Mouse (Mus musculus) CD8-positive naive resting alpha-beta T cell, adult 2 months (primary cell): ENCODE measurements around the gene Pds5b.
A peak's percentile ranks its signal among the peaks of the same experiment; 100 is the strongest.
"Not testable (repeated sequence)": the region's sequence is repeated elsewhere in the genome, so short reads cannot be mapped to it uniquely, and the experiment has no call there.

ENCODE experiments used
- DNase-seq, 2 experiments: peaks; one replicate each; pipeline ENCODE4 v3.0.0; 2022; ENCODE audit warnings: low read depth in 2 of 2, low spot score in 2 of 2

The Pds5b gene

DNA sequence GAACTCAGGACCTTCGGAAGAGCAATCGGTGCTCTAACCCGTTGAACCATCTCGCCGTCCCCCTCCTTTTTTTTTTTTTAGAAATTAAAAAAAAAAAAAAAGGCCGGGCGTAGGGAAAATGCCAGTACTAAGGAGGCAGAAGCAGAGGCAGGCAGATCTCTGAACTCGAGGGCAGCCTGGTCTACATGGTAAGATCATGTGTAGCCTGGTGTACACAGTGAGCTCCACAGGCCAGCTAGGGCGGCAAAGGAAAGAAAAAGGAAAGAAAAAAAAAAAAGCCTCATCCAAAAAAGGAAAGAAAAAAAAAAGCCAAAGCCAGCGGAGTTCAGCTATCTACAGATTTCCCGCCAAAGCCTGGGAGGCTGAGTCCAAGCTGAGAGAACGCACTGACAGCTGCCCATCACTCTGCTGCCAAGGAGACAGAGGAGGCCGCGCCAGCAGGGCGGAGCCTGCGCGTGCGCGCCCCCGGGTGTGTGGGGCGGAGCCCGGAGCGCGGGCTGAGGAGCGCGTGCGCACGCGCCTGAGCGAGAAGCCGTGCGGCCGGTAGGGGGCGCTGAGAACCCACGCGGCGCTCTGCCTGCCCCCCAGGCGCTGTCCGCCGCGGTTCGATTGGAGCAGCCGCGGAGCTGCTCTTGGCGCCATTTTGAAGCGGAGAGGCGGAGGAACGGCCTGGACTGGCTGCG lies at the start of gene Pds5b:
TSS of gene Pds5b (plus strand) at position 587 of the 683 bp plus-strand sequence.
- peak; percentile 89 to 92 for DNase-seq

DNA sequence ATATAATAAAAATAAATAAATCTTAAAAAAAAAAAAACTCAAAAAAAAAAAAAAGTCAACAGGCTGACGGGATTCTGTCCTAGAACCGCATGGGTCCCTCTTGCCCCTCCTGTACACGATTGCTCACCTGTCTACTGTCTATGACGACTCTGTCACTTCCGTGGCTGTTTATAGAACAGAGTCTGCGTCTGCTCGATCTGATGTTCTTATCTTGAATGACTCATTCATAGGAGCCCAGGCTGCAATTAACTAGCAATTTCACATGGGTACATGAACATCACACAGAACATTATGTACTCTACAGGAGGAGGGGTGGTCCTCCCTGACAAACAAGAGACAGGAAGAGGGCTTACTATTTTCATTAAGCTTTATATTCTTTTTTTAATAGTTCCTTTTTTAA lies 48.0 kb upstream of the Pds5b start:
- no peak for DNase-seq

DNA sequence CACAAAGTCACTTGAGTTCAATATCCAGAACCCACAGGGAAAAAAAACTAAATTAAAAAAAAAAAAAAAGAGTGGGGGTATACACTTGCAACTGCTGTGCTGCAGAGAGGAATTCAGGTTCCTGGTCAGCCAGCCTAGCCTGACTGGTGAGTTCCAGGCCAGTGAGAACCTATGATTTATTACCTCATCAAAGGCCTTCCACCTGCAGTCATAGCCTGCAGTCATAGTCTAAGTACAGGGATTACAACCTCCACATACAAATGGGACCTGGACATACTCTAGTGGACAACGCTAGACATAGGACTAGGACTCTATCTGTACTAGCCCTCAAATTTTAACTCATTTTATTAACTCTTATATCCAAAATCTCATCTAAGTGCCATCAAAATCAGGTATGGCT lies 44.3 kb upstream of the Pds5b start:
- DNase-seq = no peak

DNA sequence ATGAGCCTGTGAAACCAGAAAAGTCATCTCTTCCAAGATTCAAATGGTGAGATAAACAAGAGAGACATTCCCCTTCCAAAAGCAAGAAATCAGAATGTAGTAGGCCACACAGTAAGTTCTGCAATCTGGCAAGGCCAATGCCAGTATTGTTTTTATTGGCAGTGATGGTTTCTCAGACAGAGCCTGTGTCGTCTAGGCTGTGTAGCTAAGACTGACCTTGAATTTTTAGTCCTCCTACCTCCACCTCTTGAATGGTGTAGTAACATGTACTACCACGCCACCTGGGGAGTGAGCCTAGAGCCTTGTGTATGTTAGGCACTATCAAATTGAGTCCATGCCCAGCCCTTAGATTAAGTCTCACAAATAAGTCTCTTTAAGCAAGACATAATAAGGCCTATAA lies 43.8 kb upstream of the Pds5b start:
- no peak for DNase-seq

DNA sequence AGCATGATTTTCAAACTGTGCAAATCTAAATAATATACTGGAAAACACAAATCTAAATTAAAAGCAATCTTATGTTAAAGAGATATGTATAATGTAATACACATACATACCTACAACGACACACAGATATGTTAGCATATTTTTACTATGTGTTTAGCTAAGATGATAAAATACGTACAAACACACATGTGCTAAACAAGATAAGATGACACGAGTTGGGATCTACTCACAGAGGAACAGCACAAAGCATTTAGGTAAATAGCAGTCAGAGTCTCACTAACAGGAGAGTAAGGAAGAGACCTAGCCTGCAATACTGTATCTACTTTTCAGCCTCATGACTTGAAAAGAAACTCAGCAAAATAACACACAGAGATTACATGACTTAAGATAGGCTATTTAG lies 32.1 kb upstream of the Pds5b start:
- DNase-seq = no peak

DNA sequence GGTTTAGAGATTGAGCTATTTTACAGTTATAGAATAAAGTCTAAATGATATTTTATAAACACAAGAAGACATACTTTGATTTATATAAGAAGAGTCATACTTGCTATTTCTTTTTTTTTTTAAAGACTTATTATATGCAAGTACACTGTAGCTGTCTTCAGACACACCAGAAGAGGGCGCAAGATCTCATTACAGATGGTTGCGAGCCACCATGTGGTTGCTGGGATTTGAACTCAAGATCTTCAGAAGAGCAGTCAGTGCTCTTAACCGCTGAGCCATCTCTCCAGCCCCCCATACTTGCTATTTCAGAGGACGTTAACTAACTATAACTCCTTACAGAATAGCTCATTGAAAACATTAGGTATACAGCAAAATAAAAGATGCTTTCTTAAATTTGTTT lies 30.1 kb upstream of the Pds5b start:
- DNase-seq = not testable (repeated sequence)

DNA sequence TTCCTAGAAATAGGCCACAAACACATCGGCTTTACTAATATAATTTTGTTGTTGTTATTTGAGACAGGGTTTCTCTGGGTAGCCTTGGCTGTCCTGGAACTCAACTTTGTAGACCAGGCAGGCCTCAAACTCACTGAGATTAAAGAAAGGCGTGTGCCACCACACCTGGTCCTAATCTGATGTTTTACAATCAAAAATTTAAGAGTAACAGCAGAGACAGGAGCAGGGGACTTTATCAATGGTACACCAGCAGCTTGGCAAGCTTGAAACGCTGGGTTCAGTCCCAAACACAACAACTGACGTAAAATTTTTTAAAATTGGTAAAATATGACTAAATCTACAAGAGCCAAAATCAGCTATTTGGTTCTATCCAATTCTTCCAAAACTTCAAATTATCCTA lies 28.6 kb upstream of the Pds5b start:
- DNase-seq = no peak

DNA sequence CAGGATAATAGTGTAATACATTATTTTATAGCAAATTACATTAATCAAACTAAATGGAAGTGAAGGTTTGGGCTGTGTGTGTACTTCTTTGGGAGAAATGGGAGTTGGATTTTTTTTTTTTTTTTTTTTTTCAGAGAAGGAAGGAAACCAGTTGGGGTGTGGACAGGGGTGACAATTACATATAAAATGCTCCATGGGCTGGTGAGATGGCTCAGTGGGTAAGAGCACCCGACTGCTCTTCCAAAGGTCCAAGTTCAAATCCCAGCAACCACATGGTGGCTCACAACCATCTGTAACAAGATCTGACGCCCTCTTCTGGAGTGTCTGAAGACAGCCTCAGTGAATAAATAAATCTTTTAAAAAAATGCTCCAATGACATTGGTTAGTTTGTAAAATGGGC lies 21.0 kb upstream of the Pds5b start:
- no peak for DNase-seq

DNA sequence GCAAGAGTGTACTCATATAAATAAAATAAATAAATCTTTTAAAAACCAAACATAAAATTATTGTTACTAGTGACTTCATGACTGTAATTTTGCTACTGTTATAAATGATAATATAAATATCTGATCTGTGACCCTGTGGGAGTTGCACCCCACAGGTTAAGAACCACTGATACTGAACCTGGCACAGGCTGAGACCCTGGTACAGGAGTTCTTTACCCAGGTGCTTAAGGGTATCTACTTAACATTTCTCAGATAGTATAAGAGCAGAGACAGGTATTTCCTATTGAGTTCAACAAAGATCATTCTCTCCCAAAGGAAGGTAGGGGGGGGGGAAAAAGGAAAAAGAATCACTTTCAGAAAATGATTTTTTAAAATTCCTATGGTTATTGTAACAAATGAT lies 19.0 kb upstream of the Pds5b start:
- DNase-seq = no peak

DNA sequence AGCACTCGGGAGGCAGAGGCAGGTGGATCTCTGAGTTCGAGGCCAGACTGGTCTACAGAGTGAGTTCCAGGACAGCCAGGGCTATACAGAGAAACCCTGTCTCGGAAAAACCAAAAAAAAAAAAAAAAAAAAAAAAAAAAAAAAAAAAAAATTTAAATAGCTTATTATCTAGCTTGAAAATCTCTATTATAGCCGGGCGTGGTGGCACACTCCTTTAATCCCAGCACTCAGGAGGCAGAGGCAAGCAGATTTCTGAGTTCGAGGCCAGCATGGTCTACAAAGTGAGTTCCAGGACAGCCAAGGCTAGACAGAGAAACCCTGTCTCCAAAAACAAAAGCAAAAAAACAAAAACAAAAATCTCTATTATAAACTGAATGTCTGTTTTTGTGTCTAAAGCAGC lies 14.1 kb upstream of the Pds5b start:
- DNase-seq = not testable (repeated sequence)

DNA sequence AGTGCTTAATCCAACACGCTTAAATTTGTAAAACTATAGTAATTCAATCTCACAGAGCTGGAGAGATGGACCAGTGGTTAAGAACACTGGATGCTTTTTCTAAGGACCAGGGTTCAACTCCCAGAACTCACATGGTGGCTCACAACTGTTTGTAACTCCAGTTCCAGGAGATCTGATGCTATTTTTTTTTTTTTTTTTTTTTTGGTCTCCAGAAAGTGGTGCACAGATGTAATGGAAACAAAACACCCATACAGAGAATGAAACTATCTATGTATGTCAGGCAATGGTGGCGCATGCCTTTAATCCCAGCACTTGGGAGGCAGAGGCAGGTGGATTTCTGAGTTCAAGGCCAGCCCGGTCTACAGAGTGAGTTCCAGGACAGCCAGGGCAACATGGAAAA lies 13.2 kb upstream of the Pds5b start:
- DNase-seq = not testable (repeated sequence)

DNA sequence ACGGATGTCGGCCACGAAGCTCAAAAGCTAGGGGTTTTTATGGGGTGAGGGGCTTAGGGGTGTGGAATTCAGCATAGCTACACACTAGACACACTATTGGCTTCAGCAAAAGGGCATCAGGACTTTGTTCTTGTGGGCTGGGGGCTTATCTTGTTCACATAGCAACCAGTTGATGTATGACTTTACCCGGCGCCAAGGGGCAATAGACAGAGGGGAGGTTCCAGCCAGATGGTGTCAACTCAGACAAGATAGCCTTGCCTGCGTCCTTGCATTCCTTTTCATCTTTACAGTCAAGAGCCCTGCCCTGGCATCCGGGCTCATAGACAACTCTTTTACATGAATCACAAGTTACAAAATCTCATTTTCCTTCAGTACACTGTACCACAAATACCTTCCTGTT lies 9.6 kb upstream of the Pds5b start:
- DNase-seq = not testable (repeated sequence)

DNA sequence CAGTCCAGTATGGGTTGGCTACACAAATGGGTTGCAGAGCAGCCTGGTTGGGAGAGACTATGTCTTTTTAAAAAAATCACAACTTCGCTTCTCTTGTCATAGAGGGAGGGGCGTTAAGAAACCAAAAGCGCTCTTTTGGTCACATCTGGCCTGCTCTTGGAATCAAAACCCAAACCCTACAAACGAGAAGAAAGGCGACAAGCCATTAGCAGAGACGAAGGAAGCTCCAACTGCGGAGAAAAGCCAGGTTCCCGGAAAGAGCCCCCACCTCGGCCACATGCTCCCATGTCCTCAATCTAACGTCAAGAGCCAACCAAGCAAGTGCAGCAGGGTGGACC lies 8.8 kb upstream of the Pds5b start:
- no peak for DNase-seq

DNA sequence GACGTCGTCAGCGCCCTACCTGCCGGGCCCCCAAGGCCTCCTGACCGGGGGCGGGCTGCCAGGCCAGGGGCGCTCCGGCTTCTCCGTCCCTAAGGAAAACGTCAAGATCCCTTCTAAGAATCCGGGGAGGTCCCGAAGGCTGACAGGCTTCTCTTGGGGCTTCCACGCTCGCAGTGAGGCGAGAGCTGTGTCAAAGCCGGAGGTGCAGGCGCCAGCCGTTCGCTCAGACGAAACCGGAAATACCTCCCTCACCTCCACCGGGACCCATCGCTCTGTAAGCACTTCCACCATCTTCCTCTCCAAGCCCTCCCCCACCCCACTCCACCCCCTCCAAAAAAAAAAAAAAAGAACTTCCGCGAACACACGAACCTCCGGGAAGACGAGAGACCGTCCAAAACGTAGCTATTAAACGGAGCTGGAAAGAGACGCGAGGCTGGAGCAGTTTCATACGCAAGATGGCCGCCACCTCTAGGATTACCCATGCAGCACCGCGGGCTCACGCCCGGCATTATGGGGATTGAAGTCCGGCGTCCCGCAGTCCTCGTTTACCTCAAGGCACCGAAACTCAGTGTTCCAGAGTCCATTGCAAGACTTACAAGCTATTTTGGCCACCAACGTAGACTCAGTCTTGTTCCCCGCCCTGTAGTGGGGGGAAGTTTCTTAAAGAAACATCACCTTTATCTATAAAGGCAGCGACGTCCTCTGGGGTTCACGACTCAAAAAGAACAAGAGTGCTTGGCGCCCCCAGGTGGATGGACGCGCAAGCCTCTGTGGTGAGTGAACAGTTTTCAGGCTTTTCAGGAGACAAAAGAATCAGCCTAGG lies 8.2 kb upstream of the Pds5b start:
- peak; percentile 95 to 96 for DNase-seq

DNA sequence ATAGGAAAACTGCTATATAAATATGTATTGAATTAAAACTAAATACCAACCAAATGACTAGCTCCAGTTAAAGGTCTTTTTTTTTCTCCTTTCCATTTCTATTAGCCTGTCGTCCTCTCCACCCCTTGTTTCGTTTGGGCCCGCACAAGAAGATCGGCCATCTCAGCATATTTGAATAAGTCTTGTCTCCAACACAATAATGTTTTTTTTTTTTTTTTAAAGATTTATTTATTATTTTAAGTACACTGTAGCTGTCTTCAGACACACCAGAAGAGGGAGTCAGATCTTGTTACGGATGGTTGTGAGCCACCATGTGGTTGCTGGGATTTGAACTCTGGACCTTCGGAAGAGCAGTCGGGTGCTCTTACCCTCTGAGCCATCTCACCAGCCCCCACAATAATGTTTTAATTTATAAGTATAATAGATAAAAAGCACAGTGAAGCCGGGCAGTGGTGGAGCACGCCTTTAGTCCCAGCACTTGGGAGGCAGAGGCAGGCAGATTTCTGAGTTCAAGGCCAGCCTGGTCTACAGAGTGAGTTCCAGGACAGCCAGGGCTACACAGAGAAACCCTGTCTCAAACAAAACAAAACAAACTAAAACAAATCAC lies 7.3 kb upstream of the Pds5b start, which contains the start of gene N4bp2l2:
TSS of gene N4bp2l2 (minus strand) at position 51 of the 607 bp plus-strand sequence.
- not testable (repeated sequence) for DNase-seq

DNA sequence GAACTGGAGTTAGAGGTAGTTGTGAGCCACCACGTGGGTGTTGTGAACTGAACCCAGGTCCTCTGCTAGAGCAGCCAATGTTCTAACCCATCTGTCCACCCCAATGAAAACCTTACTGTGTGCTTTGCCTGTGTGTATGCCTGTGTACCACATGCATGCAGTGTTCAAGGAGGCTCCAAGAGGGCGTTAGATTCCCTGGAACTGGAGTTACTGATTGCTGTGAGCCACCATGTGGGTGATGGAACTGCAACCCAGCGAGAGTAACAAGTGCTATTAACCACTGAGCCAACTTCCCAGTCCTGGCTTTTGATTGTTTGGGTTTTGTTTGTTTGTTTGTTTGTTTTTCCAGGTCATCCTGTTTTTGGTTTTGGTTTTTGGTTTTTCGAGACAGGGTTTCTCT lies 4.8 kb upstream of the Pds5b start:
- DNase-seq = no peak

DNA sequence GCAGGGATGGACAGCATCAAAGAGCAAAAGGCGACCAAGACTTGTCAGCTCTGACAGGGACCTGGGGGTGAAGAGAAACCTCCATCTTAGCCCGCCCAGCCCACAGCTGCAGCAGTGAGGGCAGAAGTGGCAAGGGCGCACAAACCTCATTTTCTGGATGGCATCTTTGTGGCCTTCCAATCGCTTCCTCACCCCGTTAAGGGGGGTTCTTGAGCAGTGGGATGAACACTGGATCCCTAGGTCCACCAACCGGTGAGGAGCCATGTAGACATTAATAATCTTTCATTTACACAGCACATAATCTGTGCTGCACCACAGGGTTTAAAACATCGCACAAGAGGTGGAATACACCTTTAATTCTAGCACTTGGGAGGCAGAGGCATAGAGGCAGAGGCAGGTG lies 1.2 kb upstream of the Pds5b start:
- no peak for DNase-seq

DNA sequence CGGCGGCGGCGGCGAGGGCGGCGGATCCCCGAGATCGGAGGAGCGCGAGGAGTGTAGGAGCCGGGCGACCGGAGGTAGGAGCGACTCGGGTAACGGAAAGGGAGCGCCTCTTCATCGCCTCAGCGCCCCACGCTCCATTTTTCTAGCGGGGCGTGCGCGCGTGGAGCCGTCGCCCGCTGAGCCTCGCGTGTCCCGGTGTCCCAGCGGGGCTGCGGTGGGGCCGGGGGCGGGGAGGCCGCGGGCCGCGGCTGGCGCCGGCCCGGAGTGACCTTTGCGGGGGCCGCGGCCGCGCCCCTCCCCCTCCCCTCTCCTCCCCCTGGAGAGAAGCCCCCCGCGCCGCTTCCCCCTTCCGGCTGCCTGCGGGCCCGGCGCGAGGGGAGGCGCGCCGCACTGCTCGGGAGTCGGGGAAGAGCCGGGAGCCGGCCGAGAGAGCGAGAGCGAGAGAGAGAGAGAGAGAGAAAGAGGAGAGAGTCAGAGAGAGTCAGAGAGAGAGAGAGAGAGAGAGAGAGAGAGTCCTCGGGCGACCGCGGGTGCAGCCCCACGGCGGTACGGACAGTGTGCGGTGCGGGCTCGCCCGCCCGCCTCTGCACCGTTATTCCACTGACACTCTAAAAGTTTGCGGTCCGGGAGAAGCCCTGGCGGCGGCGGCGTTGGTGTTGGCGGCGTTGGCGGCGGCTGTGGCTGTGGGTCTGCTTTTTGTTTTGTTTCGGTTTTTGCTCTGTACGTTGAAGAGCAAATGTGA lies 512 bp downstream of the Pds5b start:
- peak in 1 of 2 experiments; percentile 7 for DNase-seq

DNA sequence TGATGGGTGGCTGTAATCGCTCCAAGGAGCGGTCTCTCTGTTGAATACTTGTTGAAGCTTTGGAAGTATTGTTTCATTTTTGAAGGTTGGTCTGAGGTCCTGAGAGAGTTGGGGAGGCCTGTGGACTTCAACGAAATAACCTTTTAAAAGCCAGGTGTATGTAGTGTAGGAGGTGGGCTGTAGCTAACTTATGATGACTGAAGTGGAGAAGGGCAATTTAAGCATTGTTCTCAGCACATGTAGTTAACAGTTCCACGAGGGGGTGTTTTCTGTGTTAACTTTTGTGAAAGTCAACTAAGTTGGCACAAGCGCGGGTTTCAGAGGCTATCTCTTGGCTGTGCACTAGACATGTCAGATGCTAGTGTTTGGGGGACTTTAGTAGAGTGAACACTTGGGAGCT lies 1.3 kb downstream of the Pds5b start:
- no peak for DNase-seq

DNA sequence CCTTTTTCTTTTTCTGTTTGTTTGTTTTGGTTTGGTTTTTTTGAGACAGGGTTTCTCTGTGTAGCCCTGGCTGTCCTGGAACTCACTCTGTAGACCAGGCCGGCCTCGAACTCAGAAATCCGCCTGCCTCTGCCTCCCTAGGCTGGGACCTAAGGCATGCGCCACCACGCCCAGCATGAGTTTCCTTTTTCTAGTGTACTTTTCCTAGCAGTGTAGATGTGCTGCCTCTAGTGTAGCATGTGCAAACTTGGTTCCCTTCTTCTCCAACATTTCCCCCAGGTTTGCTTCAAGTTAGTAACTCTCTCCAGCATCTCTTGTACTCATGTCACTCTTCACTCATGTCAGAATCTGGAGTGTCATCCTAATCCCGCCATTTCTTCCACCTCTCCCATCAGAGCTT lies 9.3 kb downstream of the Pds5b start:
- DNase-seq = not testable (repeated sequence)

DNA sequence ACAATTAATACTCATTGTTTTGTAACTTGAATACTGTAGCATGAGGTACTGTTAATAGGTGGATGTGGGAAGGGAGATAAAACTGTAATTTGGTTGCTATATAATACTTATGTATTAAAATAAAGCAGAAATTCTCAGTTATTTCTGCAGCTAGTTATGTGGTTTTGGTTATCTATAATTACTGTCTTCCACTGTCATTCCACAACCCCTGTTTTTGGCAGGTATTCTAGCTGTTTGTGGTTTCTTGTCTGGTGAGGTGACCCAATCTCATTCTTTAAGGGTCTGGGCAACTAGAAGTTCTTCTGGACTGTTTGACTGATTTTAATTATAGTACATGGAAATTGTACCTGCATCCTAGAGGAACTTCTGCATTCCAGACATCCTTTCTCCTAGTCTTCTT lies 17.1 kb downstream of the Pds5b start:
- DNase-seq = no peak

DNA sequence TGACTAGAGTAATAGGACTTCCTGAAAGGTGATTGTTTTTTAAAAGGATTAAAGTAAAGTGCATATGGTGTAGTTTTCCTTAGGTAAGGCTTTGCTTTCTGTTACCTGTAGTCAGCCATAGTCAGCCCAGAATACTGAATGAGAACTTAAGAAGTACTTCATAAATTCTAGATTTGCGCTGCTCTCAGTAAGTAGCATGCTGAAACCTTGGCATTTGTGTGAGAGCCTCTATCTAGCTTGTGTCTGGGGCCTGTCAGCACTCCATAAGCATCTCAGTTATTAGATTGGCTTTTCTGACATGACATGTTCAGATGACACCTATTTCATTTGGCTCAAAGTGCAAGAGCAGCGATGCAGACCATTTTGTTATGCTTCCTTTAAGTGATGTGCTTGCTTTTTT lies 19.7 kb downstream of the Pds5b start:
- no peak for DNase-seq
